Mouse (Mus musculus) megakaryocyte, embryonic 14.5 days (primary cell): ENCODE measurements around the gene Dnah2. TPM values are rescaled to one million over a fixed set of nuclear protein-coding genes. Genes with fewer than 3 reads are reported as not detected.

Experiments
- H3K27me3 ChIP-seq: replicated peaks from 2 replicates; pipeline ENCODE3; 2012; ENCODE audit warnings: inconsistent platforms
- H3K36me3 ChIP-seq: replicated peaks from 2 replicates; pipeline ENCODE3; 2012; ENCODE audit warnings: low read length, inconsistent platforms, mixed read lengths
- H3K4me1 ChIP-seq: 2 replicates; pipeline ENCODE4 v1.6.1; 2012; ENCODE audit warnings: inconsistent platforms
- H3K4me3 ChIP-seq: replicated peaks from 2 replicates; pipeline ENCODE3; 2012; ENCODE audit warnings: moderate library complexity, mild to moderate bottlenecking, inconsistent platforms
- H3K9me3 ChIP-seq: 2 replicates; pipeline ENCODE4 v1.6.1; 2012; ENCODE audit warnings: inconsistent platforms
- FLI1 ChIP-seq: IDR thresholded peaks from 2 replicates; pipeline ENCODE4 v1.6.1; 2012; ENCODE audit warnings: low read length, inconsistent platforms, mixed read lengths
- GATA1 ChIP-seq: IDR thresholded peaks from 3 replicates; pipeline ENCODE4 v1.6.1; 2012; ENCODE audit warnings: mixed read lengths, low read length, inconsistent platforms, borderline replicate concordance
- polyA plus RNA-seq: library from polyadenylated mRNA; stranded (reverse); fragments of >175 nt; gene quantifications from 2 replicates; pipeline ENCODE4 v1.2.3, GENCODE M21; 2012; ENCODE audit warnings: low replicate concordance; ENCODE audit not compliant: insufficient read depth

Dnah2 gene
- polyA plus RNA-seq, 1 experiment: 0.95 TPM

- Histone ChIP-seq H3K9me3 (no peaks in the 10 kb centered on the region), H3K4me3 (no peak overlapping the region), H3K27me3 (peaks cover 85% of the 10 kb centered on the region), H3K4me1 (peaks cover 23% of the 10 kb centered on the region), H3K36me3 (no peaks in the 10 kb centered on the region)
- TF ChIP-seq FLI1 (no peak), GATA1 (no peak)
Measured at GRCm38 (mm10) chr11:69516661-69517060, 32.2 kb downstream of the Dnah2 start.

- Histone ChIP-seq H3K27me3 (peaks cover 82% of the 10 kb centered on the region), H3K9me3 (no peaks in the 10 kb centered on the region), H3K4me3 (no peak overlapping the region), H3K4me1 (peaks cover 19% of the 10 kb centered on the region), H3K36me3 (no peaks in the 10 kb centered on the region)
- TF ChIP-seq GATA1 (no peak), FLI1 (no peak)
Measured at GRCm38 (mm10) chr11:69516151-69516640, 32.7 kb downstream of the Dnah2 start.

GRCm38 (mm10) chr11:69513840-69514239 lies 35.1 kb downstream of the Dnah2 start:
- Histone ChIP-seq H3K4me1 (peaks cover 6% of the 10 kb centered on the region; the same call in 1 of the 2 replicates), H3K9me3 (no peaks in the 10 kb centered on the region), H3K27me3 (peaks cover 72% of the 10 kb centered on the region), H3K36me3 (no peaks in the 10 kb centered on the region), H3K4me3 (no peak overlapping the region)
- TF ChIP-seq GATA1 (no peak), FLI1 (no peak)

- Histone ChIP-seq H3K4me1 (peaks cover 2% of the 10 kb centered on the region; the same call in 1 of the 2 replicates), H3K9me3 (no peaks in the 10 kb centered on the region), H3K4me3 (no peak overlapping the region), H3K27me3 (peaks cover 45% of the 10 kb centered on the region), H3K36me3 (no peaks in the 10 kb centered on the region)
- TF ChIP-seq FLI1: no peak
- no peak for TF ChIP-seq GATA1
Measured at GRCm38 (mm10) chr11:69510796-69511496, 38.0 kb downstream of the Dnah2 start.

GRCm38 (mm10) chr11:69503863-69504280 lies 45.0 kb downstream of the Dnah2 start:
- TF ChIP-seq FLI1: no peak
- TF ChIP-seq GATA1: no peak
- H3K27me3 ChIP-seq: peaks cover 32% of the 10 kb centered on the region
- H3K9me3 ChIP-seq: no peaks in the 10 kb centered on the region
- no peaks in the 10 kb centered on the region for H3K36me3 ChIP-seq
- no peak overlapping the region for H3K4me3 ChIP-seq
- H3K4me1 ChIP-seq: no peaks in the 10 kb centered on the region

DNA sequence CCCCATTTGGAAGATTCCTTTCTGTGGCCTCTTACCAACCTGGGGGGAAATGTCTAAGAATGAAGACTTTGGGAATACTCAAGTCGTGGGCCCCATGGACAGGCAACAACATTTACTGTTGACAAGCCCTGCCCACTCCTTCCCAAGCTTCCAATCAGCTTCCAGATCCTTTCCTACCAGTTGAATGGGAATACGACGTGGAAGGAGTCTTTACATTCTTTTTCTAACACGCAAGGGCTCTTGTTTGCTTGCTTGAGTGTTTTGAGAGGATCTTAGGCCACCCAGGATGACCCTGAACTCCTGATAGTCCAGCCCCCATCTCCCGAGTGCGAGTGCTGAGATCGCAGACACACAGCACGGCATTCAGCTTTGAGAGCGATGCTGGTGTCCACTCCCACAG lies 47.4 kb downstream of the Dnah2 start:
- Histone ChIP-seq H3K9me3 (no peaks in the 10 kb centered on the region), H3K36me3 (no peaks in the 10 kb centered on the region), H3K4me1 (no peaks in the 10 kb centered on the region), H3K27me3 (peaks cover 39% of the 10 kb centered on the region), H3K4me3 (no peak overlapping the region)
- TF ChIP-seq FLI1 (no peak), GATA1 (no peak)

GRCm38 (mm10) chr11:69499140-69499539 lies 49.8 kb downstream of the Dnah2 start:
- H3K4me1 ChIP-seq: no peaks in the 10 kb centered on the region
- no peaks in the 10 kb centered on the region for H3K9me3 ChIP-seq
- no peaks in the 10 kb centered on the region for H3K36me3 ChIP-seq
- TF ChIP-seq GATA1 (no peak), FLI1 (no peak)
- H3K4me3 ChIP-seq: no peak overlapping the region
- peaks cover 49% of the 10 kb centered on the region for H3K27me3 ChIP-seq

- H3K36me3 ChIP-seq: no peaks in the 10 kb centered on the region
Measured at GRCm38 (mm10) chr11:69491711-69492110, 57.2 kb downstream of the Dnah2 start.

GRCm38 (mm10) chr11:69490898-69491297 lies 58.0 kb downstream of the Dnah2 start:
- Histone ChIP-seq H3K4me3 (no peak overlapping the region), H3K9me3 (peaks cover 10% of the 10 kb centered on the region), H3K4me1 (peaks cover 4% of the 10 kb centered on the region; the same call in 1 of the 2 replicates), H3K27me3 (peaks cover 43% of the 10 kb centered on the region), H3K36me3 (no peaks in the 10 kb centered on the region)
- TF ChIP-seq GATA1: no peak
- no peak for TF ChIP-seq FLI1

More at GRCm38 (mm10) chr11:69491711-69492110, 57.2 kb downstream of the Dnah2 start:
- peaks cover 47% of the 10 kb centered on the region for H3K27me3 ChIP-seq
- peaks cover 10% of the 10 kb centered on the region for H3K9me3 ChIP-seq
- H3K4me3 ChIP-seq: no peak overlapping the region
- peaks cover 4% of the 10 kb centered on the region; the same call in 1 of the 2 replicates for H3K4me1 ChIP-seq
- no peak for TF ChIP-seq GATA1
- no peak for TF ChIP-seq FLI1

DNA sequence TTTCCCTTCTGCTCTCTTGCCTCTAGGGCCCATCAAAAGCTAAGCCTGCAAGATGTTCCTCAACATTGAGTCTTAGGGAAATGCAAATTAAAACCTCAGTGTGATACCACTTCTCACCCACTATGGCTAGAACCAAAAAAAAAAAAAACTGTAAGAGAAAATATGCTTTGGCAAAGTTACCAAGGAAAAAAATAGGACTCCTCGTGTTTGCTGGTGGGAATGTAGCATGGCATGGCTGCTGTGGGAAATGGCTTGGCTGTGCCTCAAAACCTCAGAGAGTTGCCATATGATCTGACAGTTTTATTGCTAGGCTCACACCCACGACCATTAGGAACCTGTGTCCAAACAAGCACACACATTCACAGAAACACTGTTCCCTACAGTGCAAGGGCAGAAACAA lies 61.4 kb downstream of the Dnah2 start:
- TF ChIP-seq FLI1 (no peak), GATA1 (no peak)
- H3K4me3 ChIP-seq: no peak overlapping the region
- H3K27me3 ChIP-seq: peaks cover 44% of the 10 kb centered on the region
- H3K36me3 ChIP-seq: no peaks in the 10 kb centered on the region
- H3K4me1 ChIP-seq: no peaks in the 10 kb centered on the region
- peaks cover 10% of the 10 kb centered on the region for H3K9me3 ChIP-seq
